Mouse (Mus musculus) spleen, postnatal 36 days (tissue): ENCODE results near the gene Rho.

Experiments
- DNase-seq, 2 experiments: peaks; one replicate each; pipeline ENCODE4 v3.0.0; 2022; ENCODE audit warnings: low spot score in 2 of 2, mixed read lengths in 1 of 2

Rho gene

DNA sequence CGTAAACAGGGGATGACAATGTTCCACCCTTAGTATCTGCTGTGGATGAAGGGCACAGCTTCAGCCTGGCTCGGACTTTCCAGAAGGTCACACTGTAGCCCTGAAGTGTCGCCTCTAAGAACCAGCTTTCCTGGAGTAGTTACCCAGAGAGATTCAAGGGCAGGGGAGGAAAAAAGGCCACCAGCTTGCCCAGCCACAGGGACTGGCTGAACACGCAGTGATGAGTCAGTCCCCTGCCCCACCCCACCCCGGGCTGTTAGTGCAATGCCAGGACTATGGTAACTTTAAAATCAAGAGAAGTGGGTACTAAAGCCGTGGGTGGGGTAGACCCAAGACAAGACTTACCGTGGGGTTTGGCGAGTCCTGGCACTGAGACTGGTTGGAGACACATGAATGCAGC lies 44.1 kb downstream of the Rho start:
- no peak for DNase-seq

GRCm38 (mm10) chr6:115977810-115978209 lies 46.3 kb downstream of the Rho start:
- no peak for DNase-seq

DNA sequence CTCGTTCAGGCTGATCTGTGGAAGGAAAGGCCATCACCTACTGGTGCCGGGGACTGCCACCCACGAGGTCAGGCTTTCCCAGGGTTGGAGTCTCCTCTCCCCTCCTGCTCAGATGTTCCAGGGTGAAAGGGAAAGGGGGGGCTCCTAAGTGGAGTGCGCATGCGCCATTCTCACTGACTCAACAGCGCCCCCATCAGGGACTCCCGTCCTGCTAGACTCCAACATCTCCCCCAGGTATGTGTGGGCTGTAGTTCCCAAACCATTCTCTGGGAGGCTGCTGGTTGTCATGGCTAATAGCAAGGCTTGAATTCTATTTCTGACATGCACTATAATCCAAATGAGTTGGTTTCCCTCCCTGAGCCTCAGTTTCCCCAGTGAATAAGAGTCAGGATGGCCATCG lies 47.0 kb downstream of the Rho start:
- no peak for DNase-seq

DNA sequence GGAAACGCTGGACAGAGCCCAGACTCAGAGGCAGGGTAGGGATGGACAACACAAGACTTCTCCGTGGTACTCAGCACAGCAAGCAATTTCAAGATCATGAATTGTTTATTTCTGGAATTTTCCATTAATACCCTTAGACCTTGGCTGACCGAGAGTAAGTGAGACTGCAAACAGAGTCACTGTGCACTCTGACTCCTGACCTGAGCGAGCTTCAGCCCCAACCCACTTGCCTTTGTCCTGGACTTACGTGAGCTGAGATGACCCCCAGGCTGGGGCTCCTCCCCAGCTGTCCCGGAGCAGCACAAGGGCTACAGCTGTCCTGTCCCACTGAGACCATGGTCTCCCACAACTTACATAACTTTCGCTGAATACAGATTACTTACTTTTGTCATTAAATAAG lies 51.3 kb downstream of the Rho start:
- no peak for DNase-seq

- DNase-seq: no peak
These were observed 51.9 kb downstream of the Rho start for GRCm38 (mm10) chr6:115983306-115984038.

DNA sequence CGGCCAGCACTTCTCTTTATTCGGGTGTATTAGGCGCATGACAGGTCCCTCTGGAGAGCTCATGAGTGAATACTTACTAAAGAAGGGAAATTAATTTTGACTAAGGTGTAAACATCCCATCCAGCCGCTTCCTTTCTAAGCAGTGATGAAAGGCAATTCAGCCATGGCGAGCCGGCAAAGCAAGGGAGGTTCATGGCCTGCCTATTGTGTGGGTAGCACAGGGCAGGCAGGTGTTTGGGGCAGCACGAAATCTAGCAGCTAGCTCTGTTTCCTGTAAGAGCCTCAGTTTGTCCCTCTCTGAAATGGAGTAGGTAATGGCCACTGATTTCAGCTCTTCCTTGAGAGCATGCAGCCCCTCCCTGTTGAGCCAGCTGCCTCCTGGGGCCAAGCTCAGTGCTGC lies 53.0 kb downstream of the Rho start:
- no peak for DNase-seq

- DNase-seq: no peak
These were observed 54.1 kb downstream of the Rho start for GRCm38 (mm10) chr6:115985622-115986021.

- DNase-seq: no peak
These were observed 55.0 kb downstream of the Rho start for GRCm38 (mm10) chr6:115986472-115987095.

- peak in 1 of 2 experiments; percentile 47 for DNase-seq
These were observed 55.7 kb downstream of the Rho start for GRCm38 (mm10) chr6:115987096-115987747.

DNA sequence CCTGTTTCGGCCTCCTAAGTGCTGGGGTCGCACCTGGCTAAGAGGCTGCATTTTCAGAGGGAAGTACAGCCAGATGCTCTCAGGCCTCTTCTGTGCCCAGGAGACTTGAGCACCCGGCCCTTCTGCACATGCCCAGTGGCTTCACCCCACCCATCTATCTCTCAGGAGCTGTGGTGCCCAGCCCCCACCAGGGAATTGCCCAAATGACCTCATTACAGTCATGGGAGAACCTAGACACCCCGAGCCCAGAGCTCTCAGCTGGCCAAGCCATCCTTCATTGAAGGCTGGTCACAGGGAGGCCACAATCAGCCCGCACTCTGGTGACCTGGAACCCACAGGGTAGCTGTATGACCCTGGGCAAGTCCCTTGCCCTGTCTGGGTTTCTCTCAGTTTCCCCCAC lies 57.5 kb downstream of the Rho start:
- peak in 1 of 2 experiments; percentile 50 for DNase-seq

DNA sequence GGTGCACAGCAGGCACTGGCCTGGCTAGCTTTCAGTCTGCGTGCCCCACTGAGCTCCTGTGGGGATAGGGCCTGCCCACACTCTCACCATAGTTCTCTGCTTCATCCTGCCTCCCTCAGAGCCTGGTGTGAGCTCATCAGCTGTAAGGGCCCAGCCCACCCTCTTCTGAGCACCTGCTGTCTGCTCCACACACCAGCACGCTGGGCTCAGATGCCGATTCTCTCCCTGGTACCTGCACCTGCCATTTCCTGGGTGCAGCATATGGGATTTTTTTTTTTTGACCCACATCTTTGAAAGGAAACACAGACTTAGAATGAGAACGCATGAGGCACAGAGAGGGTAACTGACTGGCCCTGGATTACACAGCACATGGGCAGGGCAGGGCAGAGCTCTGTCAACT lies 58.1 kb downstream of the Rho start:
- peak; percentile 55 to 62 for DNase-seq
